Mouse (Mus musculus) embryonic facial prominence, embryonic 15.5 days (tissue): ENCODE measurements at regions not wholly inside any gene's neighbourhood (a gene's known extent, or its start where the extent isn't known, plus 50 kb on each side); places are given as distances from the start of the nearest gene placed in this dataset.

Experiments used
- ATAC-seq: fragments of 200-750 bp; cut with Nextera tagmentation; 2 replicates; pipeline ENCODE4 v1.8.0; 2017; ENCODE audit warnings: low read depth, moderate TSS enrichment; ENCODE audit not compliant: insufficient number of reproducible peaks, low FRiP score, low TSS enrichment
- H3K27ac ChIP-seq: fragments of 300-500 bp; sonication (generic); replicated peaks from 2 replicates; pipeline ENCODE4 v1.5.1; 2015; ENCODE audit warnings: mild to moderate bottlenecking, inconsistent platforms
- H3K27me3 ChIP-seq: fragments of 300-500 bp; sonication (generic); 2 replicates; pipeline ENCODE4 v1.6.1; 2015; ENCODE audit warnings: inconsistent platforms
- H3K36me3 ChIP-seq: fragments of 300-500 bp; sonication (generic); 2 replicates; pipeline ENCODE4 v1.6.1; 2015; ENCODE audit warnings: mild to moderate bottlenecking, inconsistent platforms
- H3K4me1 ChIP-seq: fragments of 300-500 bp; sonication (generic); 2 replicates; pipeline ENCODE4 v1.6.1; 2015; ENCODE audit warnings: inconsistent platforms
- H3K4me2 ChIP-seq: fragments of 300-500 bp; sonication (generic); replicated peaks from 2 replicates; pipeline ENCODE4 v1.6.1; 2015; ENCODE audit warnings: mild to moderate bottlenecking, inconsistent platforms
- H3K4me3 ChIP-seq: fragments of 300-500 bp; sonication (generic); replicated peaks from 2 replicates; pipeline ENCODE4 v1.5.1; 2015; ENCODE audit warnings: mild to moderate bottlenecking, inconsistent platforms
- H3K9ac ChIP-seq: fragments of 300-500 bp; sonication (generic); 2 replicates; pipeline ENCODE4 v1.6.1; 2015; ENCODE audit warnings: inconsistent platforms
- H3K9me3 ChIP-seq: fragments of 300-500 bp; sonication (generic); replicated peaks from 2 replicates; pipeline ENCODE4 v1.6.1; 2016; ENCODE audit warnings: inconsistent platforms
- WGBS: fragments of 180-500 bp; shearing (Covaris S2); methylation state at CpG from one replicate; pipeline ENCODE4 v1.1.7; 2015; 5-methylcytosine and 5-hydroxymethylcytosine counted together

- Histone ChIP-seq H3K4me2 (no peak overlapping the region), H3K9me3 (no peaks in the 10 kb centered on the region), H3K27ac (no peak overlapping the region), H3K36me3 (no peaks in the 10 kb centered on the region), H3K9ac (no peak overlapping the region), H3K4me3 (no peak overlapping the region), H3K27me3 (no peaks in the 10 kb centered on the region), H3K4me1 (no peaks in the 10 kb centered on the region)
- WGBS: 34% methylated on average over 8 of the region's 8 CpGs
- ATAC-seq: no peak
Measured at GRCm38 (mm10) chr10:19240102-19240759, 116.1 kb upstream of the Olig3 start.

DNA sequence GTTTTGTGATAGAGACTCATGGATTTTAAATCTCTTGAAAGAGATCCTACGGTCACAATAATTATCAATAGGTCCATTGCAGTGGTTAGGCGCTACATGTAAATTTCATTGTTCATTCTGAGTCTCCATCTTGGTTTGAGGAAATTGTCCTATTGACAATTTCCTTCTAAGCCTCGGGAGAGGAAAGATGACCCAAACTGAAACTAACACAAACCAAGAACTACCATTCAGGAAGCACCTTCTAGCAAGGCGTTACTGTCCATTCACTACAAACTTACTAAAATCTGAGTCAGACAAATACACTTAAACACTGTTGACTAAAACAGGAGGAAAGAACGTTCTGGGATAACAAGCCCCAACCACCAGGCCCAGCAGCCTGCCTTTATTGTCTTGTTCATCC is 140.1 kb upstream of the Olig3 start:
- 84% methylated on average over 5 of the region's 5 CpGs for WGBS

GRCm38 (mm10) chr10:19209751-19210150 is 146.6 kb upstream of the Olig3 start:
- H3K27ac ChIP-seq: no peak overlapping the region
- H3K4me3 ChIP-seq: no peak overlapping the region
- ATAC-seq: no peak
- H3K4me2 ChIP-seq: no peak overlapping the region
- no peaks in the 10 kb centered on the region for H3K4me1 ChIP-seq
- no peaks in the 10 kb centered on the region for H3K9me3 ChIP-seq
- no peaks in the 10 kb centered on the region for H3K27me3 ChIP-seq
- no peak overlapping the region for H3K9ac ChIP-seq
- no peaks in the 10 kb centered on the region for H3K36me3 ChIP-seq
- WGBS: 71% methylated on average over 2 of the region's 2 CpGs

More for the DNA sequence above, 140.1 kb upstream of the Olig3 start:
- H3K9me3 ChIP-seq: no peaks in the 10 kb centered on the region
- H3K4me2 ChIP-seq: no peak overlapping the region
- no peaks in the 10 kb centered on the region for H3K4me1 ChIP-seq
- H3K4me3 ChIP-seq: no peak overlapping the region
- no peak for ATAC-seq
- no peak overlapping the region for H3K27ac ChIP-seq
- H3K36me3 ChIP-seq: no peaks in the 10 kb centered on the region
- no peak overlapping the region for H3K9ac ChIP-seq
- H3K27me3 ChIP-seq: no peaks in the 10 kb centered on the region

DNA sequence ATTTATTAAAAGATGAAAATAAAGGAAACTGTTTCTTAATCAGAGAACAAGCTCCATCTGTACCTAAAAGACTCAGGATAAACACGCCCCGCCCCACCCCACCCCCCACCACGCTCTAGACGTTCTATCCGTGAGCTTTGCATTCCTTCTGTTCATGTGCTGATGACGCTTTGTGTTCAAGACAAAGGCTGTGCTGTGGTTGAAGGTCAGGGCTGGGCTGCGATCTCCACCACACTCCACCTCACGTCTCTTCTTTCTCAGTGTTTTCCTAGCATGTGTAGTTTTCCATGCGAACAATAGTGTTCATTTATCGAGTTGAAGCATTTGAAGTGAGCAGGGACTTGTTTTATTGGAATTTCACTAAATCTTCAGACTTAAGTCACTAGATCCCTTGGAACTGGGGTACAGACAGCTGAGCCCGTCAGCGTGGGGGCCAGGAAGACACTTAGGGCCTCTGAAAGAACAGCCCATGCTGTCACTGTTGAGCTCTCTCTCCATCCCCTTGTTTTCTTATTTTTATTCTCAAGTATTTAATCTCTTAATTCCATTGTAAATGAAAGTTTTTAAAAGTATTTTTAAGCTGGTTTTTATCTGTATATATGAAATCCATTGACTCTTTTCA is 148.1 kb upstream of the Olig3 start:
- Histone ChIP-seq H3K4me1 (no peaks in the 10 kb centered on the region), H3K27me3 (no peaks in the 10 kb centered on the region), H3K36me3 (no peaks in the 10 kb centered on the region), H3K9ac (no peak overlapping the region), H3K4me3 (no peak overlapping the region), H3K4me2 (no peak overlapping the region), H3K9me3 (no peaks in the 10 kb centered on the region), H3K27ac (no peak overlapping the region)
- ATAC-seq: no peak
- WGBS: 13% methylated on average over 12 of the region's 12 CpGs

DNA sequence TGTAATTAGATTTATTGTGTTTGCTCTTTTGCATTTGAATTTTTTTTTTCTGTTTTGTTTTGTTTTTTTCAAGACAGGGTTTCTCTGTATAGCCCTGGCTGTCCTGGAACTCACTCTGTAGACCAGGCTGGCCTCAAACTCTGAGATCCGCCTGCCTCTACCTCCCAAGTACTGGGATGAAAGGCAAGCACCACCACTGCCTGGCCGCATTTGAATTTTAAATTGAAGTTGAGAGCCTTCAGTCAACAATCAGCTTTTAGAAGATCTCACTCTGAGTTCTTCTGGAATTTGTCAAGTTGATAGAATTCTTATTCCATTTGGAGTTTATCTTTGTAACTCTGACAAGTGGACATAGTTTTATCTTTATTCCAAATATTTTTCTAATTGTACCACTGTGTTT is 148.8 kb upstream of the Olig3 start:
- Histone ChIP-seq H3K9ac (no peak overlapping the region), H3K4me3 (no peak overlapping the region), H3K27ac (no peak overlapping the region), H3K4me1 (no peaks in the 10 kb centered on the region), H3K27me3 (no peaks in the 10 kb centered on the region), H3K4me2 (no peak overlapping the region), H3K36me3 (no peaks in the 10 kb centered on the region), H3K9me3 (no peaks in the 10 kb centered on the region)
- 70% methylated on average over 2 of the region's 2 CpGs for WGBS
- ATAC-seq: no peak

DNA sequence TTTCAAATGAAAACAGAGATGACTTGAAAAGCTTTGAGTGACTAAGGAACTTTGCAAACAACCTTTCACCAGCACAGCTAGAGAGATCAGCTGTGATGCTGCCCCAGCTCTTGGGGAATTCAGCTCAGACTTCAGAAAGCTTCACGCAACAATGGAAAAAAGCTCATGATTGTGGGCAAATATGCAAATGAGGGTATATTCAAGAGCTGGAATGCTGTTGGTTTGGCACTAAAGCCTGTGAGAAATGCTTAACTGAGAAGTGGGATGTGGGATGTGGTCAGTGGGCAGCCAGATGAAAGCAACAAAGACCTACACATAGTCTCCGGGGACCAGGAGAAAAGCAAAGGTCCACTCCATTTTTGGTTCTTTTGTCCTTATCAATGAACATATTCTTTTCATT is 156.0 kb upstream of the Olig3 start:
- Histone ChIP-seq H3K4me2 (no peak overlapping the region), H3K36me3 (no peaks in the 10 kb centered on the region)
- WGBS: 69% methylated on average over 2 of the region's 2 CpGs

DNA sequence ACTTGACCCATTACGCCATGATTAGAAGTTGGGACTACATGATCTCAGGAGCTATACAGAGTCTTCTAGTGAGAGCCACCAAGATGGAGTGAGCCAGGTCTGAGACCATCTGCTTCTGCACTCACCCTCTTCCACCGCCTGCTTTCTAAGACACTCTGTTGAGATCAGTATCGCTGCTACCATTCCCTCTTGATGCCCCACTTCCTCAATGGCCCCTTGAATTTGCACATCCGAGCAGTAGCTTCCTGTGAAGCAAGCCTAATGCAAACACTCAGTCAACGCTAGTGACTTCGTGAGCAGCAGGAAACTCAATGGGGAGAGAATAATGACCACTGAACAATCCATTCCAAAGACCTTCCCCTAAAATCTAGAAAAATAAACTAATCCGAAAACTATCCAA is 160.7 kb upstream of the Olig3 start:
- Histone ChIP-seq H3K36me3 (no peaks in the 10 kb centered on the region), H3K9me3 (no peaks in the 10 kb centered on the region), H3K9ac (no peak overlapping the region), H3K4me3 (no peak overlapping the region), H3K27ac (no peak overlapping the region), H3K27me3 (no peaks in the 10 kb centered on the region), H3K4me2 (no peak overlapping the region), H3K4me1 (peaks cover 6% of the 10 kb centered on the region; the same call in 1 of the 2 replicates)
- WGBS: 74% methylated on average over 7 of the region's 7 CpGs
- ATAC-seq: no peak

More for the DNA sequence above, 156.0 kb upstream of the Olig3 start:
- no peak for ATAC-seq
- no peak overlapping the region for H3K27ac ChIP-seq
- no peak overlapping the region for H3K9ac ChIP-seq
- H3K27me3 ChIP-seq: no peaks in the 10 kb centered on the region
- H3K4me1 ChIP-seq: no peaks in the 10 kb centered on the region
- H3K9me3 ChIP-seq: no peaks in the 10 kb centered on the region
- H3K4me3 ChIP-seq: no peak overlapping the region

- no peaks in the 10 kb centered on the region for H3K36me3 ChIP-seq
- no peaks in the 10 kb centered on the region for H3K9me3 ChIP-seq
- H3K4me3 ChIP-seq: no peak overlapping the region
- WGBS: 90% methylated on average over 3 of the region's 3 CpGs
- peaks cover 6% of the 10 kb centered on the region; the same call in 1 of the 2 replicates for H3K4me1 ChIP-seq
- H3K9ac ChIP-seq: no peak overlapping the region
- no peak for ATAC-seq
- no peak overlapping the region for H3K27ac ChIP-seq
- no peak overlapping the region for H3K4me2 ChIP-seq
- no peaks in the 10 kb centered on the region for H3K27me3 ChIP-seq
Measured at GRCm38 (mm10) chr10:19194646-19195045, 161.7 kb upstream of the Olig3 start.

GRCm38 (mm10) chr10:19192971-19193758 is 163.2 kb upstream of the Olig3 start:
- no peak overlapping the region for H3K4me2 ChIP-seq
- H3K4me3 ChIP-seq: no peak overlapping the region
- peaks cover 3% of the 10 kb centered on the region; the same call in 1 of the 2 replicates for H3K27me3 ChIP-seq
- H3K9ac ChIP-seq: no peak overlapping the region
- WGBS: 70% methylated on average over 5 of the region's 5 CpGs
- no peaks in the 10 kb centered on the region for H3K36me3 ChIP-seq
- no peaks in the 10 kb centered on the region for H3K9me3 ChIP-seq
- no peak for ATAC-seq
- H3K4me1 ChIP-seq: peaks cover 9% of the 10 kb centered on the region; the same call in 1 of the 2 replicates
- no peak overlapping the region for H3K27ac ChIP-seq

- H3K4me2 ChIP-seq: no peak overlapping the region
- peaks cover 10% of the 10 kb centered on the region for H3K27me3 ChIP-seq
- no peaks in the 10 kb centered on the region for H3K36me3 ChIP-seq
- no peaks in the 10 kb centered on the region for H3K9me3 ChIP-seq
- H3K4me1 ChIP-seq: peaks cover 10% of the 10 kb centered on the region; the same call in 1 of the 2 replicates
- H3K4me3 ChIP-seq: no peak overlapping the region
- 5% methylated on average over 1 of the region's 1 CpGs for WGBS
- H3K9ac ChIP-seq: no peak overlapping the region
- no peak overlapping the region for H3K27ac ChIP-seq
- ATAC-seq: peak; percentile 63; the same call in 1 of the 2 replicates
Measured at GRCm38 (mm10) chr10:19192221-19192620, 164.1 kb upstream of the Olig3 start.

- peaks cover 10% of the 10 kb centered on the region for H3K27me3 ChIP-seq
- WGBS: 15% methylated on average over 13 of the region's 13 CpGs
- no peaks in the 10 kb centered on the region for H3K9me3 ChIP-seq
- peak overlapping the region; percentile 17 for H3K4me3 ChIP-seq
- no peak overlapping the region for H3K27ac ChIP-seq
- no peaks in the 10 kb centered on the region for H3K36me3 ChIP-seq
- no peak overlapping the region for H3K9ac ChIP-seq
- H3K4me2 ChIP-seq: peak overlapping the region; percentile 44
- ATAC-seq: no peak
- peaks cover 10% of the 10 kb centered on the region; the same call in 1 of the 2 replicates for H3K4me1 ChIP-seq
Measured at GRCm38 (mm10) chr10:19188082-19188742, 168.1 kb upstream of the Olig3 start.
